In the genomic region with DNA sequence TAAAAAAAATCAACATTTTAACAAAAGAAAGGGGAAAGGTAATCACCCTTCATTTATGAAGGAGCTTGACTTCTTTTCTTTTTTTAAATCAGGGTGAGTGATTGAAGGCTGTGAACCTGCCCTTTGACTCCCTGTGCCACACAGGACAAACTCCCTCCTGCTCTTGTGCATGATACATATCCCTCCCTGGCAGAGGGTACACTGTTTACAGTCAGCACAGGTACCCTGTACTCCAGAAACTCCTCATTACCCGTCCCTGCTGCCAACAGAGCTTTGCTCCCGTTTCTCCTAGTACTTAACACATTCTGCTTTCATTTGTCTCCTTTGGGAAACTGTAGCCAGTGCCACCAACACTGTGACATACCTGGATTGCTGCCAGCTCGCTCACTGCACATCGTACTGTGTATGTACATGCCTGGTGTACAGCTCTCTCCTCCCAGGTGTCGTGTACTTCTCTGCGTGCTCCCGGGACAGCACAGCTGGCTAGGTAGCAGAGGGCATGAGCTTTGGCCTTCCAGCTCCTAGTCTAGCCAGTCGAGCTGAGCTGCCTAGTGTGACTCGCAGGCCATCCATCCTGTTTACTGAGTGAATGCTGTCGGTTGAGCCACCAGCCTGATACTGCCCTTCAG, we compare ENCODE assay signal across 11 mouse cellular contexts.
DNase-seq lines count a peak whose midpoint lies in the region; ATAC-seq lines count a peak whose summit lies in the region.
"Had no signal": no experiment of that assay in that cellular context is flagged by ENCODE, and none has a peak within 500 bp of the region (broad histone marks: within the 10 kb centered on the region; RNA-seq: fewer than 3 reads in every experiment).

No protein-coding gene starts in this region.

- H3K27ac ChIP-seq in heart, embryonic 16.5 days (ENCODE audit: low read length), result peak overlapping the region; percentile 23; the same call in 1 of the 2 replicates
- no peak overlapping the region for H3K27ac ChIP-seq in intestine, embryonic 16.5 days (ENCODE audit: low read length)
- H3K27ac ChIP-seq in midbrain, embryonic 10.5 days (replicated peaks), result no peak overlapping the region
- H3K27ac ChIP-seq: embryonic facial prominence, embryonic 13.5 days; hindbrain, embryonic 10.5 days had no signal

- no peak for DNase-seq in heart, adult 9 months (ENCODE audit: low spot score in 2 of 2)
- peak; percentile 13 for DNase-seq in adipocyte (ENCODE audit: low spot score)
- peak; percentile 45 to 60 for DNase-seq in kidney, postnatal 4 days
- no peak for DNase-seq in thymus, adult 18-20 months
- no peak for DNase-seq in midbrain, embryonic 10.5 days (ENCODE audit: low spot score)
- DNase-seq: cerebellum, adult 11 months; lung, postnatal 36 days had no signal

- H3K4me3 ChIP-seq in heart, embryonic 16.5 days (ENCODE audit: low read length), result no peak overlapping the region
- H3K4me3 ChIP-seq in intestine, embryonic 16.5 days (ENCODE audit: low read length), result no peak overlapping the region
- no peak overlapping the region for H3K4me3 ChIP-seq in midbrain, embryonic 10.5 days
- H3K4me3 ChIP-seq: embryonic facial prominence, embryonic 13.5 days; hindbrain, embryonic 10.5 days had no signal

- H3K9me3 ChIP-seq in heart, embryonic 16.5 days (replicated peaks; ENCODE audit: control insufficient read depth, low read length), result no peaks in the 10 kb centered on the region
- no peaks in the 10 kb centered on the region for H3K9me3 ChIP-seq in intestine, embryonic 16.5 days (ENCODE audit: control insufficient read depth, low read length)
- H3K9me3 ChIP-seq in midbrain, embryonic 10.5 days (replicated peaks), result no peaks in the 10 kb centered on the region
- H3K9me3 ChIP-seq: embryonic facial prominence, embryonic 13.5 days; hindbrain, embryonic 10.5 days had no signal

- H3K9ac ChIP-seq in heart, embryonic 16.5 days (ENCODE audit: low read length), result peak overlapping the region; percentile 9; the same call in 1 of the 2 replicates
- H3K9ac ChIP-seq in intestine, embryonic 16.5 days (ENCODE audit: low read depth, low read length), result no peak overlapping the region
- H3K9ac ChIP-seq: embryonic facial prominence, embryonic 13.5 days had no signal

- no peaks in the 10 kb centered on the region for H3K36me3 ChIP-seq in heart, embryonic 16.5 days (ENCODE audit: control insufficient read depth, insufficient read depth)
- no peaks in the 10 kb centered on the region for H3K36me3 ChIP-seq in intestine, embryonic 16.5 days (ENCODE audit: control insufficient read depth, insufficient read depth, low read length)
- H3K36me3 ChIP-seq in midbrain, embryonic 10.5 days, result no peaks in the 10 kb centered on the region
- H3K36me3 ChIP-seq: embryonic facial prominence, embryonic 13.5 days; hindbrain, embryonic 10.5 days had no signal

- H3K4me1 ChIP-seq in heart, embryonic 16.5 days (ENCODE audit: control insufficient read depth, insufficient read depth, low read length), result peaks cover 16% of the 10 kb centered on the region
- peaks cover 14% of the 10 kb centered on the region for H3K4me1 ChIP-seq in intestine, embryonic 16.5 days (ENCODE audit: control insufficient read depth, insufficient read depth, low read length)
- H3K4me1 ChIP-seq in midbrain, embryonic 10.5 days, result no peaks in the 10 kb centered on the region
- H3K4me1 ChIP-seq: embryonic facial prominence, embryonic 13.5 days; hindbrain, embryonic 10.5 days had no signal

- no peaks in the 10 kb centered on the region for H3K27me3 ChIP-seq in heart, embryonic 16.5 days (ENCODE audit: control insufficient read depth, insufficient read depth, low read length)
- H3K27me3 ChIP-seq in intestine, embryonic 16.5 days (replicated peaks; ENCODE audit: control insufficient read depth, insufficient read depth, low read length), result no peaks in the 10 kb centered on the region
- no peaks in the 10 kb centered on the region for H3K27me3 ChIP-seq in midbrain, embryonic 10.5 days (ENCODE audit: low read depth, poor library complexity, severe bottlenecking)
- H3K27me3 ChIP-seq: embryonic facial prominence, embryonic 13.5 days had no signal

- no peak overlapping the region for H3K4me2 ChIP-seq in heart, embryonic 16.5 days (ENCODE audit: low read depth, low read length)
- no peak overlapping the region for H3K4me2 ChIP-seq in intestine, embryonic 16.5 days (ENCODE audit: low read depth, low read length)
- H3K4me2 ChIP-seq: embryonic facial prominence, embryonic 13.5 days had no signal

- no peak for ATAC-seq in heart, embryonic 16.5 days (replicated peaks; ENCODE audit: extremely low read depth, insufficient read depth, low FRiP score)
- peak; percentile 72 for ATAC-seq in intestine, embryonic 16.5 days

- 39% methylated on average over 10 of the region's 10 CpGs for WGBS in heart, embryonic 16.5 days
- 51% methylated on average over 10 of the region's 10 CpGs for WGBS in intestine, embryonic 16.5 days
- 81% methylated on average over 10 of the region's 10 CpGs for WGBS in midbrain, embryonic 10.5 days

Comparison
In these comparisons a context has a peak if more than half of its experiments do, and no peak if none do; other contexts are left out.
1. DNase-seq: peak in adipocyte (single experiment) and kidney, postnatal 4 days (2 of 2); none in heart, adult 9 months (0 of 2), thymus, adult 18-20 months (0 of 2) and midbrain, embryonic 10.5 days (single experiment).